Comparison of ENCODE assay signal across 13 mouse cellular contexts in the genomic region with DNA sequence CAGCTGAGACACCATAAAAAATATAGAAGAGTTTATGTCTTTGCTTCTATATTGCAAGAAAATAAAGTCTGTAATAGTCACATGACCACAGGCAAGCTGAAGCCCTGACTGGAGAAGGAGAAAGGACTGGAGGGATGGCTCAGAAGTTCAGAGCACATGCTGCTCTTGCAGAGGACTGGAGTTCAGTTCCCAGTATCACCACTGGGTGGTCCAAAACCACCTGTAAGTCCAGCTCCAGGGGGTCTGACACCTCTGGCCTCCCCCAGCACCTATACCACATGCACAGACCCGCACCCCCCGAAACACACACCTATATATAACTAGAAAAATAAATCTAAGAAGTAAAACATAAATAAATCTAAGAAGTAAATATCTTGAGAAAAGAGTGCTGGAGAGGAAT. TPM values are rescaled to one million over a fixed set of nuclear protein-coding genes. Genes with fewer than 3 reads are reported as not detected.
DNase-seq lines count a peak whose midpoint lies in the region; ATAC-seq and TF ChIP-seq lines count a peak whose summit lies in the region.
"Had no signal": no experiment of that assay in that cellular context is flagged by ENCODE, and none has a peak within 500 bp of the region (broad histone marks: within the 10 kb centered on the region; RNA-seq: fewer than 3 reads in every experiment).

No protein-coding gene starts in this region.

- H3K27me3 ChIP-seq in heart, adult 2 months (ENCODE audit: control insufficient read depth, insufficient read depth, low read length), result no peaks in the 10 kb centered on the region
- H3K27me3 ChIP-seq in liver, postnatal 0 days (ENCODE audit: insufficient read depth, low read length), result no peaks in the 10 kb centered on the region
- H3K27me3 ChIP-seq in liver, embryonic 11.5 days (replicated peaks; ENCODE audit: control insufficient read depth, insufficient read depth, low read length), result no peaks in the 10 kb centered on the region
- H3K27me3 ChIP-seq in G1E (ENCODE audit: insufficient read depth, low read length), result no peaks in the 10 kb centered on the region
- H3K27me3 ChIP-seq in splenic B cell, adult 2 months (ENCODE audit: control insufficient read depth, insufficient read depth, low read length, poor library complexity, severe bottlenecking), result no peaks in the 10 kb centered on the region

- H3K4me3 ChIP-seq in heart, adult 2 months, result no peak overlapping the region
- no peak overlapping the region for H3K4me3 ChIP-seq in liver, postnatal 0 days (ENCODE audit: low read depth, low read length)
- no peak overlapping the region for H3K4me3 ChIP-seq in liver, embryonic 11.5 days (ENCODE audit: low read depth, low read length)
- H3K4me3 ChIP-seq in G1E (ENCODE audit: low read depth, low read length), result no peak overlapping the region
- H3K4me3 ChIP-seq: hindbrain, embryonic 10.5 days had no signal

- no peak overlapping the region for H3K9ac ChIP-seq in heart, adult 2 months (ENCODE audit: low read depth, low read length)
- H3K9ac ChIP-seq in liver, postnatal 0 days (replicated peaks), result no peak overlapping the region
- H3K9ac ChIP-seq in liver, embryonic 11.5 days (ENCODE audit: low read depth, low read length), result no peak overlapping the region

- no peaks in the 10 kb centered on the region for H3K36me3 ChIP-seq in heart, adult 2 months (ENCODE audit: control insufficient read depth, insufficient read depth, low read length)
- H3K36me3 ChIP-seq in liver, postnatal 0 days (replicated peaks; ENCODE audit: insufficient read depth, low read length), result peaks cover 62% of the 10 kb centered on the region
- peaks cover 3% of the 10 kb centered on the region for H3K36me3 ChIP-seq in liver, embryonic 11.5 days (ENCODE audit: control insufficient read depth, insufficient read depth, low read length)
- peaks cover 100% of the 10 kb centered on the region for H3K36me3 ChIP-seq in G1E (replicated peaks)
- peaks cover 1% of the 10 kb centered on the region; the same call in 1 of the 2 replicates for H3K36me3 ChIP-seq in splenic B cell, adult 2 months (ENCODE audit: control insufficient read depth, insufficient read depth, low read length, poor library complexity, severe bottlenecking)

- H3K27ac ChIP-seq in heart, adult 2 months, result no peak overlapping the region
- H3K27ac ChIP-seq in liver, postnatal 0 days (ENCODE audit: low read depth), result no peak overlapping the region
- no peak overlapping the region for H3K27ac ChIP-seq in liver, embryonic 11.5 days (ENCODE audit: low read depth, low read length)
- H3K27ac ChIP-seq: hindbrain, embryonic 10.5 days had no signal

- intact Hi-C loops in heart, adult 2 months (cut with DNase I), result no loop called here
- intact Hi-C loops in left cerebral cortex, postnatal 10 days (cut with DNase I), result no loop called here

- no peak for TF ChIP-seq POLR2A in heart, adult 2 months (IDR thresholded peaks at IDR 0.05; ENCODE audit: insufficient read depth, low read depth, low read length)

- peaks cover 3% of the 10 kb centered on the region for H3K4me1 ChIP-seq in heart, adult 2 months (ENCODE audit: control insufficient read depth, insufficient read depth, low read length)
- peaks cover 6% of the 10 kb centered on the region; the same call in 1 of the 2 replicates for H3K4me1 ChIP-seq in liver, postnatal 0 days (ENCODE audit: insufficient read depth)
- peaks cover 9% of the 10 kb centered on the region for H3K4me1 ChIP-seq in liver, embryonic 11.5 days (replicated peaks; ENCODE audit: control insufficient read depth, insufficient read depth, low read length)
- peaks cover 15% of the 10 kb centered on the region for H3K4me1 ChIP-seq in G1E (ENCODE audit: insufficient read depth, low read depth, low read length)

- no peak overlapping the region for H3K4me2 ChIP-seq in liver, postnatal 0 days (ENCODE audit: low read depth, low read length)
- no peak overlapping the region for H3K4me2 ChIP-seq in liver, embryonic 11.5 days

- ATAC-seq in liver, postnatal 0 days, result no peak
- ATAC-seq in liver, embryonic 11.5 days (replicated peaks; ENCODE audit: low FRiP score), result no peak
- peak; percentile 22; the same call in 1 of the 2 replicates for ATAC-seq in G1E (ENCODE audit: extremely low read depth, insufficient number of reproducible peaks, low FRiP score, poor library complexity, severe bottlenecking)

- no peak for TF ChIP-seq EP300 in heart, adult 2 months (IDR thresholded peaks at IDR 0.05; ENCODE audit: insufficient read depth, low read depth, low read length)
- TF ChIP-seq EP300 in liver, postnatal 0 days (IDR thresholded peaks at IDR 0.05; ENCODE audit: low read depth), result no peak

- no peaks in the 10 kb centered on the region for H3K79me2 ChIP-seq in heart, adult 2 months (replicated peaks; ENCODE audit: control insufficient read depth, insufficient read depth, low read length)

- no peaks in the 10 kb centered on the region for H3K9me3 ChIP-seq in liver, postnatal 0 days (ENCODE audit: low read length)
- no peaks in the 10 kb centered on the region for H3K9me3 ChIP-seq in liver, embryonic 11.5 days (ENCODE audit: control insufficient read depth, low read length)
- no peaks in the 10 kb centered on the region for H3K9me3 ChIP-seq in G1E (replicated peaks)
- H3K9me3 ChIP-seq: hindbrain, embryonic 10.5 days had no signal

- no peak for DNase-seq in heart, adult 2 months
- no peak for DNase-seq in heart, adult 9 months (ENCODE audit: low spot score in 2 of 2)
- DNase-seq in liver, postnatal 0 days, result no peak
- no peak for DNase-seq in liver, embryonic 11.5 days (ENCODE audit: low spot score)
- no peak for DNase-seq in G1E (ENCODE audit: low spot score)
- peak; percentile 4 for DNase-seq in splenic B cell, adult 2 months (ENCODE audit: low read depth, low spot score)
- no peak for DNase-seq in left cerebral cortex, postnatal 10 days (ENCODE audit: extremely low spot score in 1 of 2, low spot score in 2 of 2)
- no peak for DNase-seq in embryo, embryonic 10 days (ENCODE audit: low spot score)
- DNase-seq: adrenal gland, postnatal 25 days; cerebellum, adult 18-20 months; right cerebral cortex, postnatal 14 days had no signal

- WGBS in heart, adult 2 months, result 95% methylated on average over 2 of the region's 2 CpGs
- WGBS in liver, postnatal 0 days (ENCODE audit: insufficient replicate concordance), result 85% methylated on average over 2 of the region's 2 CpGs
- WGBS in liver, embryonic 11.5 days, result 90% methylated on average over 2 of the region's 2 CpGs

- peak; percentile 56 for TF ChIP-seq CTCF in heart, adult 2 months (IDR thresholded peaks at IDR 0.05)
- peak; percentile 31 for TF ChIP-seq CTCF in liver, postnatal 0 days (IDR thresholded peaks at IDR 0.05; ENCODE audit: low read depth)
- no peak for TF ChIP-seq CTCF in G1E (IDR thresholded peaks at IDR 0.05; ENCODE audit: low read depth, low read length)

RNA-seq across cellular contexts. Expression of gene Tecta, which starts 32.4 kb away (rescaled TPM):
- under 1 TPM; 0.02 to 0.05 TPM for total RNA-seq in heart, adult 2 months (2021)
- 0.02 and 0.06 TPM in 2 replicates for polyA plus RNA-seq in heart, adult 2 months (2012; rRNA removed)
- polyA plus RNA-seq in liver, postnatal 0 days (2015; fragmentation: Nextera tagmentation; extraction: Ambion mirVana), result 0.07 and 0.09 TPM in 2 replicates
- polyA plus RNA-seq in liver, embryonic 11.5 days (2014; fragmentation: Nextera tagmentation; extraction: Ambion mirVana), result 0.08 TPM in 1 of 2 replicates, not detected in the other
- total RNA-seq in G1E (2014; fragmentation: Nextera tagmentation) (not detected in 2 replicates), G1E (2017) (0.06 and 0.11 TPM in 2 replicates)
- polyA plus RNA-seq in G1E (2012), result not detected in 2 replicates
- total RNA-seq in left cerebral cortex, postnatal 10 days (2021), result under 1 TPM; 0.43 to 0.58 TPM
- total RNA-seq: monocyte, adult 5-6 weeks had no signal
